Mouse (Mus musculus) hindbrain, embryonic 15.5 days (tissue): ENCODE measurements around the gene Tatdn2. TPM values are rescaled to one million over a fixed set of nuclear protein-coding genes. Genes with fewer than 3 reads are reported as not detected.
A peak's percentile ranks its signal among the peaks of the same experiment; 100 is the strongest.
"Not testable (repeated sequence)": the region's sequence is repeated elsewhere in the genome, so short reads cannot be mapped to it uniquely, and the experiment has no call there.

ENCODE experiments used
- ATAC-seq: fragments of 200-750 bp; cut with Nextera tagmentation; 2 replicates; pipeline ENCODE4 v1.8.0; 2017; ENCODE audit warnings: low read depth, moderate number of reproducible peaks, moderate TSS enrichment; ENCODE audit not compliant: low FRiP score
- H3K27ac ChIP-seq: fragments of 300-500 bp; sonication (generic); replicated peaks from 2 replicates; pipeline ENCODE4 v1.5.1; 2015; ENCODE audit warnings: mild to moderate bottlenecking, inconsistent platforms
- H3K27me3 ChIP-seq: fragments of 300-500 bp; sonication (generic); 2 replicates; pipeline ENCODE4 v1.6.1; 2015; ENCODE audit warnings: control low read depth, inconsistent platforms
- H3K36me3 ChIP-seq: fragments of 300-500 bp; sonication (generic); 2 replicates; pipeline ENCODE4 v1.6.1; 2015; ENCODE audit warnings: control low read depth, inconsistent platforms
- H3K4me1 ChIP-seq: fragments of 300-500 bp; sonication (generic); replicated peaks from 2 replicates; pipeline ENCODE4 v1.6.1; 2015; ENCODE audit warnings: control low read depth, inconsistent platforms
- H3K4me2 ChIP-seq: fragments of 300-500 bp; sonication (generic); 2 replicates; pipeline ENCODE4 v1.6.1; 2015; ENCODE audit warnings: moderate library complexity, mild to moderate bottlenecking, inconsistent platforms
- H3K4me3 ChIP-seq: fragments of 300-500 bp; sonication (generic); 2 replicates; pipeline ENCODE4 v1.5.1; 2015; ENCODE audit warnings: mild to moderate bottlenecking, inconsistent platforms
- H3K9ac ChIP-seq: fragments of 300-500 bp; sonication (generic); 2 replicates; pipeline ENCODE4 v1.6.1; 2015; ENCODE audit warnings: inconsistent platforms
- H3K9me3 ChIP-seq: fragments of 300-500 bp; sonication (generic); 2 replicates; pipeline ENCODE4 v1.6.1; 2016; ENCODE audit warnings: control low read depth, inconsistent platforms
- WGBS: fragments of 180-500 bp; shearing (Covaris S2); methylation state at CpG from one replicate; pipeline ENCODE4 v1.1.7; 2015; 5-methylcytosine and 5-hydroxymethylcytosine counted together
- polyA plus RNA-seq: library from polyadenylated mRNA; unstranded; fragments of >200 nt; fragmentation: Nextera tagmentation; extraction: Ambion mirVana; gene quantifications from 2 replicates; pipeline ENCODE4 v1.2.1, GENCODE M21; 2015

Tatdn2 gene
- polyA plus RNA-seq, 1 experiment from 2014 or later = 0.78 TPM

DNA sequence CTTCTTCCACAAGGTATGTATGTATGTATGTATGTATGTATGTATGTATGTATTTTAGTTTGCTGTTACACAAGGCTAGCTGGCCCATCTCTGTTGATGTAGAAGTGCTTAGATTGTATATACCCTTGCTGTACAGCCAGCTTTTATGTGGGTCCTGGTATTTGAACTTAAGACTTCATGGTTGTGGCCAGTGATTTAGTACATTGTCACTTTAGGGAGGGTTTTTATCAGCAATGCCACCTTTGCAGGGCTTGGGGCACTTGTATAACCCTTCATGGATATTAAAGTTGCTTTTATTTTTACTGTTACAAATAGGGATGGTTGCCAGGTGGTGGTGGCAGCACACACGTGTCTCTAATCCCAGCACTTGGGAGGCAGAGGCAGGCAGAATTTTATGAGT, 1.6 kb upstream of the Tatdn2 start:
- no peaks in the 10 kb centered on the region for H3K9me3 ChIP-seq
- H3K4me2 ChIP-seq = no peak overlapping the region
- no peak overlapping the region for H3K4me3 ChIP-seq
- WGBS = 87% methylated on average over 1 of the region's 1 CpGs
- no peaks in the 10 kb centered on the region for H3K27me3 ChIP-seq
- peaks cover 40% of the 10 kb centered on the region for H3K4me1 ChIP-seq
- H3K9ac ChIP-seq = no peak overlapping the region
- H3K36me3 ChIP-seq = 0 out of 2 replicates have a peak, but pooled peaks cover 4% of the 10 kb centered on the region
- no peak overlapping the region for H3K27ac ChIP-seq
- ATAC-seq = no peak

DNA sequence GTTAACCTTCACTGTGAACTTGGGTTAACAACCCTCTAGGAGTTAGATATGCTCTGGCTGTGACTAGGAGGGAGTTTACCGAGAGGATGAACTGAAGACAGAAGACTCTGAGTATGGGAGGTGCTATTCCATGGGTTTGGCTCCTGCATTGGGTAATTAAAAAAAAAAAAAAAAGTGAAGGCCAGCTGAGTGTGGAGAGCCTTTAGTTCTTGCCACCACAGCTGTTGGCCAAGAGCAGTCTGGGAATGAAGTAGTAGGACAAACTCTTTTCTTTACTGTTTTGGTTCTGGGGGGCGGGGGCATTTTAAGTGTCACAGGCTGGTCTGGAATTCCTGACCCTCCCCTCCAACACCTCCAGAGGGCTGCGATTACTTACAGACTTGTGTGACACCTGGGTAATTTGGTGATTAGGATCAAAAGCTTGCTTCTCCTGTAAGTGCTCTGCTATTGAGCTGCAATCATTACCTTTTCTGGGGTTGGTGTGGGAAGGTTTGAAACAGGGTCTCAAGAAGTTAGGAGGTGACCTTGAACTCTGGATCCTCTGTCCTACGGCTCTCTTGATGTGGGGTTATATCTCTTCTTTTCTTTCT, 989 bp upstream of the Tatdn2 start:
- peaks cover 38% of the 10 kb centered on the region for H3K4me1 ChIP-seq
- ATAC-seq = no peak
- H3K27ac ChIP-seq = peak overlapping the region; percentile 90
- no peaks in the 10 kb centered on the region for H3K9me3 ChIP-seq
- H3K27me3 ChIP-seq = no peaks in the 10 kb centered on the region
- peak overlapping the region; percentile 100 for H3K4me2 ChIP-seq
- H3K4me3 ChIP-seq = peak overlapping the region; percentile 85
- 86% methylated on average over 4 of the region's 4 CpGs for WGBS
- H3K36me3 ChIP-seq = 0 out of 2 replicates have a peak, but pooled peaks cover 4% of the 10 kb centered on the region
- H3K9ac ChIP-seq = peak overlapping the region; percentile 49; the same call in 1 of the 2 replicates

DNA sequence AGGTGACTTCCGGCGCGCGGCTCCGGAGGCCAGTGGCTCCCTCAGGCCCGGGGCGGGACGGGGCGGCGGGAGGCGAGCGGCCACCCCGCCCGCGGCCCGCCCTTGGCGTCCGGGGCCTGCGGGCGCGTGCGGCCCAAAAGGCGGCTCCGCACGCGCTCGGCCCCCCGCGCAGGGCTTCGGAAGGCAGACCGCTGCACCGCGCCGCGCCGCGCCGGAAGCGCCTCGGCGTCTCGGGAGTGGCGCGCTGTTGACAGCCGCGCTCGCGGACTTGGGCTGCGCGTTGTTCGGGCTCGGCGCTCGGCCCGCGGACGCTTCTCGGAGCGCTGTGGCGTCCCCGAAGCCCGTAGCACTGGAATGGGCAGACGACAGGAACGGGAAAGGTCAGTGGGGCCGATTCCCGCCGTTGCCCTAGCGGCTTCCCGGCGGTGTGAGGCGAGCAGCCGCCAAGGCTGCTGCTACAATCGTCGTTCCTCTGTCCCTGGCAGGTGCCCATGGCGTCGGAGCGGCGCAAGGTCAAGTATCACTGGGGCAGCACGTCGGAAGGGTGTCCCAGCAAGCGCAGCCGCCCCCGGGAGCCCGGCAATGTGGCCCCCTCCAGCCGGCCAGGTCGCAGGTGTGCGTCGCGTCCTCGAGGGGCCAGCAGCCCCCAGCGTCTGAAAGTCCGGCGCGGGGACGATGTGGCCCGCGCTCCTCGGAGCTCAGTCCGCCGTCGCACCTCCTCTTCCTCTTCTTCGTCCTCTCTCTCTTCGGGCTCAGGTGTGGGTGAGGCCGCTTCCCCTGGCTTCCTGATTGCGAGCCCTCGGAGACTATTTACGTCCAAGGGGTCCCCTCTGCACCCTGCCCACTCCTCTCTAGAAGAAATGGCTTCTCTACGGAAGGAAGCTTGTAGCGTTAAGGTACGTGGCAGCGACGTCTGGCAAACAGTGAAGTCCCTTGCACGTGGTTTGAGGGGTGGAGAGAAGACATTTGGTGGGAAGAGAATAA, 664 bp downstream of the Tatdn2 start:
- H3K36me3 ChIP-seq = peaks cover 20% of the 10 kb centered on the region
- H3K9me3 ChIP-seq = no peaks in the 10 kb centered on the region
- peak overlapping the region; percentile 90 for H3K27ac ChIP-seq
- no peaks in the 10 kb centered on the region for H3K27me3 ChIP-seq
- WGBS = under 1% methylated on average over 109 of the region's 113 CpGs
- peaks cover 37% of the 10 kb centered on the region for H3K4me1 ChIP-seq
- peak overlapping the region; percentile 80 for H3K9ac ChIP-seq
- peak overlapping the region; percentile 100 for H3K4me2 ChIP-seq
- peak overlapping the region; percentile 85 for H3K4me3 ChIP-seq
- ATAC-seq = no peak

DNA sequence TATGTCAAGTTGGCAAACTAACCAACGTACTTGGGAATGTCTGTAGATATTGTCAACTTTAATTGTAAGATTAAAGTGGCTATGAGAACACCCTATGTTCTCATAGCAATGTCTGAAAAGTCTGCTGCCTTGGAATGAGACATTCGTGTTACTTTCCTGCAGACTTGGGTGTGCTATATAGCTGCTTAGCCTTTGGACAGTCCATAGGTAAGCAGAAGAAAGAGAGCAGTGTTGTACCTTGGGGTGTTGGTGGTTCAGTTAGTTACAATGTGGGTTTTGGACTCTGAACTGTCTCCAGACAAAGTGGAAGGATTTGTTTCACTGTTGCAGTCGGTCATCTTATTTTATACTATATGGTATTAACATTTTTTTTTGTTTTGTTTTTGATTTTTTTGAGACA, 15.9 kb downstream of the Tatdn2 start:
- Histone ChIP-seq H3K9ac (no peak overlapping the region), H3K4me3 (no peak overlapping the region), H3K9me3 (no peaks in the 10 kb centered on the region), H3K36me3 (peaks cover 91% of the 10 kb centered on the region), H3K27ac (no peak overlapping the region), H3K4me1 (no peaks in the 10 kb centered on the region), H3K4me2 (no peak overlapping the region), H3K27me3 (no peaks in the 10 kb centered on the region)
- 96% methylated on average over 3 of the region's 3 CpGs for WGBS
- ATAC-seq = no peak

DNA sequence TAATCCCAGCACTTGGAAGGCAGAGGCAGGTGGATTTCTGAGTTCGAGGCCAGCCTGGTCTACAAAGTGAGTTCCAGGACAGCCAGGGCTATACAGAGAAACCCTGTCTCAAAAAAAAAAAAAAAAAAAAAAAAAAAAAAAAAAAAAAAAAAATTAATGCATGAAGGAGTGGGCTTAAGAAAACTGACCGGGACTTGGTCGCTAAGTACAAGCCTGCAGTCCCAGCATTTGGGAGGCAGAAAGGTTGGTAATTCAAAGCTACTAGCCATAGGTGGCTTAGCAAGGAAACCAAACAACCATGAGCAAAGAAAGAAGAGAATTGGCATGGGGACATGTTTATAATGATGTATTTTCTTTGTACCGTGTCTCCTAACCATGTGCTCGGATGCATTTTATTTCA, 16.5 kb downstream of the Tatdn2 start:
- H3K9me3 ChIP-seq, H3K27me3 ChIP-seq, H3K9ac ChIP-seq, H3K4me1 ChIP-seq, H3K4me3 ChIP-seq, H3K27ac ChIP-seq, H3K4me2 ChIP-seq, ATAC-seq: not testable (repeated sequence)
- 95% methylated on average over 5 of the region's 5 CpGs for WGBS
- H3K36me3 ChIP-seq = peaks cover 85% of the 10 kb centered on the region

DNA sequence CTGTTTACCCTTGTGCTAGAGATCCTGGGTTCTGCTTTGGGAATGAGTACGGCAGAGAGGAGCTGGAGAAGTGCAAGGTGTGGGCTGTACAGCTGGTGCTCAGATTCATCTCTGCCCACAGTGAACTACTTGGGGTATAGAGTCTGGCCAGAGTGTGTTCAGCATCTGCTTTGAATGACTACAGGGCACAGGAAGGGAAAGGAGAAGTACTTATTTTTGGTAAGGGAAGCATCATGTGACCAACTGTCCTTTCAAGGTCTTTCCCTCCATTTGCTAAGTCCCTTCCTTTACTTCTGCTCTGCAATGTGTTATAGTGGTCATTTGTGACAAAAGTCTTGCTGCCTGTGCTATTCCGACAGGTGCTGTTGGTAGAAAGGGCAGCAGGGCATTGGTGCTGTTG, 17.4 kb downstream of the Tatdn2 start:
- H3K27me3 ChIP-seq = no peaks in the 10 kb centered on the region
- WGBS = 94% methylated on average over 2 of the region's 2 CpGs
- no peaks in the 10 kb centered on the region for H3K9me3 ChIP-seq
- no peak overlapping the region for H3K4me2 ChIP-seq
- no peaks in the 10 kb centered on the region for H3K4me1 ChIP-seq
- ATAC-seq = no peak
- no peak overlapping the region for H3K9ac ChIP-seq
- no peak overlapping the region for H3K27ac ChIP-seq
- H3K4me3 ChIP-seq = no peak overlapping the region
- peaks cover 84% of the 10 kb centered on the region for H3K36me3 ChIP-seq

DNA sequence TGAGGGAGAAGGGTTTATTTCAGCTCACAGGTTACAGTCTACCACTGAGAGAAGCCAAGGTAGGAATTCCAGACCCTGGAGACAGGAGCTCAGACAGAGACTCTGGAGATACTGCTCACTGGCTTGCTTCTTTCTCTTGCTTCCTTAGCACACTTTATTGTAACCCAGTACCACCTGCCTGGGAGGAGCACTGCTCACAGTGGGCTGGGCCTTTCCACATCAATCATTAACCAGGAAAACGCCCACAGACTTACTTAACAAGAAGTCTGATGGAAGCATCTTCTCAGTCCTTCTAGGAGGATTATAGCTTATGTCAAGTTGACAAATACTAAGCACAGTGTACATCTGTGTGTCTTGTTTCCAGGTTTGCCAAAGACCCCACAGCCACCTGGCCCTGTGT, 17.9 kb downstream of the Tatdn2 start:
- ATAC-seq = no peak
- Histone ChIP-seq H3K9ac (no peak overlapping the region), H3K4me2 (no peak overlapping the region), H3K27ac (no peak overlapping the region), H3K36me3 (peaks cover 84% of the 10 kb centered on the region), H3K4me3 (no peak overlapping the region), H3K4me1 (no peaks in the 10 kb centered on the region), H3K27me3 (no peaks in the 10 kb centered on the region), H3K9me3 (no peaks in the 10 kb centered on the region)
- WGBS = 56% methylated on average over 1 of the region's 1 CpGs

DNA sequence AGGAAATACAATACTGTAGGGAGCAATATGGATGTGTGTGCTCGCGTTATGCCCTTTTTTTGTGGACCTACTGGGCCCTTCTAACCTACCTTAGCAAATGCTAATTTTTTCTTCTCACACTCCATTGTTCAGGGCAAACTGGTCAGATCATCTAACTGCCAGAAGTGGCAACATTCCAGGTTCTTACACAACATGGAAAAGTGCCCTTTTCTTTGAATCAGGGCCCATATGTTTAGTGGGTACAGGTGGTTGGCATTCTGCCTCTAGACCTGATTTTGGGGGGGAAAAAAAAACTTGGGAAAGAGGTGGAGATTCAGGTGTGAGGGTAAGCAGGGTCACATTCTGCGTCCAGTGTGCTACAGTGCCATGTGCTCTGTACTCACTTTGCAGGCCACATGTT, 20.7 kb downstream of the Tatdn2 start:
- H3K4me1 ChIP-seq = no peaks in the 10 kb centered on the region
- H3K27ac ChIP-seq = no peak overlapping the region
- no peak overlapping the region for H3K4me2 ChIP-seq
- H3K27me3 ChIP-seq = no peaks in the 10 kb centered on the region
- 92% methylated on average over 3 of the region's 3 CpGs for WGBS
- H3K9me3 ChIP-seq = no peaks in the 10 kb centered on the region
- no peak for ATAC-seq
- peaks cover 70% of the 10 kb centered on the region for H3K36me3 ChIP-seq
- H3K4me3 ChIP-seq = no peak overlapping the region
- no peak overlapping the region for H3K9ac ChIP-seq

DNA sequence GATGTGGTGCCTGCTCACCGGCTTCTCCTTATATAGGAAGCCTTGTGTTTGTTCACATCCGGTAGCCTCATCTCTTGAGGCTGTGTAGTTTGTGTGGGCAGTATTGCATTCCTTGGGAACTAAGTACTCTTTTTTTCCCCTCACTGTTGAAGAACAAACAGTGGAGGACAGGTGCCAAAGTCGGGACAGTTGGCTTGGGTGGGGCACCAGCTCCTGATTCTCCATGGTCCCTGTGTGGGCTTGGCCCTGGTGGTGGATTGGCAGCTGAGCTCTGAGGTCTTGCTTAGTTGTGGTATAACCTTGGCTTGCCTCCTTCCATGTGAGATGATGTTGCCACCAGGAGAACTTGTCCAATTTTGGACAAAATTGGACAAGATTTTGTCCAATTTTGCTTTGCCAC, 23.0 kb downstream of the Tatdn2 start, which contains the start of gene Ghrl:
TSS of gene Ghrl (minus strand) at position 3 of the 400 bp plus-strand sequence.
- no peak for ATAC-seq
- Histone ChIP-seq H3K4me2 (no peak within 1 kb of the TSS), H3K27me3 (no peaks in the 10 kb centered on the region), H3K36me3 (peaks cover 67% of the 10 kb centered on the region), H3K9me3 (no peaks in the 10 kb centered on the region), H3K4me3 (no peak within 1 kb of the TSS), H3K4me1 (no peaks in the 10 kb centered on the region), H3K9ac (no peak within 1 kb of the TSS), H3K27ac (no peak within 1 kb of the TSS)
- WGBS = 92% methylated on average over 3 of the region's 3 CpGs

DNA sequence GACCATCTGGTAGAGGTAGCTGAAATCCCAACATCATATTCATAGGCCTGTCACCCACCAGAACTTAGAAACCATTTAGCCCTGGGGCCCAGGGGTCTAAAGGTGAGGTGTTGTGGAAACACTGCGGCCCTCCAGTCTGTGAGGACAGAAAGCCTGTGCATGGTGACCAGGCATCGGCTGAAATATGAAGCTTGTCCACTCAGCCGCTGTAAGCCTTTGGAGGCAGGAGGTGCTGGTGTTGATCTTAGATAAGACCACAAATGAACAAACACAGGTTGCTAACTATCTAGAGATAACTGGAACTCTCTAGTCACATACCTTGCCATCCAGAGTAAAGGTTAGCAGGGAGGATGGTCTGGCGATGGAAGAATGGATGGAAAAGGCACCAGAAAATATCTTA, 24.2 kb downstream of the Tatdn2 start:
- no peaks in the 10 kb centered on the region for H3K27me3 ChIP-seq
- 98% methylated on average over 4 of the region's 4 CpGs for WGBS

DNA sequence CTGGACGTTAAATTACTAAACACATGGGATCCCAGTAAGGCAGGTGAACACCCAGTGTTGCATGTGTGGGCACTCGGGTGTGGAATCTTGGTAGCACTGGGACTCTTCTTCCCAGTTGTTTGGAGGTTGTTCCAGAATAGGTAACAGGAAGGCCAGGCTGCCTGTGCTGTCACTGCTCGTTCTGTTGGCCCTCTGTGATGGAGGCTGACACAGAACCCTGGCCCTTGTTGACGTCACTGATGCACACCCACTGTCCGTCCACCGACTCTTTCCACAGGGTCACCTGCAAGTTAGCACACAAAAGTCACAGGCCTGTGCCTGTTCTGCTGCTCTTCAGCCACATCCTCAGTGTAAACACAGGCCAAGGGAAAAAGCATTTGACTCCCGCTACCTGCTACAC, 31.3 kb downstream of the Tatdn2 start:
- H3K36me3 ChIP-seq = peaks cover 78% of the 10 kb centered on the region
- 89% methylated on average over 7 of the region's 7 CpGs for WGBS

More for the DNA sequence above, 24.2 kb downstream of the Tatdn2 start:
- Histone ChIP-seq H3K4me2 (no peak overlapping the region), H3K4me1 (no peaks in the 10 kb centered on the region), H3K9me3 (no peaks in the 10 kb centered on the region), H3K9ac (no peak overlapping the region), H3K4me3 (no peak overlapping the region), H3K36me3 (peaks cover 59% of the 10 kb centered on the region), H3K27ac (no peak overlapping the region)
- no peak for ATAC-seq

DNA sequence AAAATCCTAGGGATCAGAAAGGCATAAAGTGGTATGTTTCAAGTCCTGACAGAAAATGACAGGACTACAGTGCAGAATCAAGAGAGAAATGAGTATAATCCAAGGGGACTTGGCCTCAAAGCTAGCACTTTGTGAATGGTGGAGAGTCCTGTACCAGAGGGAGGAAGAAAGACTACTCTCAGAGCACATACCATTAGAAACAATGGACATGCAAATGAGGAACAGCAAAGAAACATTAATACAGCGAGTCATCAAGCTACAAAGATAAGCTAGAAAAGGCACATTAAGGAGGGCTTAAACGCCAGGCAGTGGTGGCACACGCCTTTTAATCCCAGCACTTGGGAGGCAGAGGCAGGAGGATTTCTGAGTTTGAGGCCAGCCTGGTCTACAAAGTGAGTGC, 34.4 kb downstream of the Tatdn2 start:
- 91% methylated on average over 3 of the region's 3 CpGs for WGBS
- H3K4me1 ChIP-seq = no peaks in the 10 kb centered on the region
- ATAC-seq = no peak

More for the DNA sequence above, 31.3 kb downstream of the Tatdn2 start:
- H3K4me2 ChIP-seq = no peak overlapping the region
- H3K4me1 ChIP-seq = no peaks in the 10 kb centered on the region
- H3K27me3 ChIP-seq = no peaks in the 10 kb centered on the region
- no peak overlapping the region for H3K4me3 ChIP-seq
- no peak overlapping the region for H3K27ac ChIP-seq
- no peak for ATAC-seq
- no peak overlapping the region for H3K9ac ChIP-seq
- H3K9me3 ChIP-seq = no peaks in the 10 kb centered on the region

More for the DNA sequence above, 34.4 kb downstream of the Tatdn2 start:
- Histone ChIP-seq H3K4me2 (no peak overlapping the region), H3K27me3 (no peaks in the 10 kb centered on the region), H3K36me3 (peaks cover 87% of the 10 kb centered on the region), H3K9ac (no peak overlapping the region), H3K27ac (no peak overlapping the region), H3K4me3 (no peak overlapping the region), H3K9me3 (no peaks in the 10 kb centered on the region)
